Mouse (Mus musculus): ENCODE measurements around the gene Avpr1a. TPM values are rescaled to one million over a fixed set of nuclear protein-coding genes. Genes with fewer than 3 reads are reported as not detected.

The Avpr1a gene
- total and polyA plus RNA-seq, 3 experiments, result 0.90 to 2.2 (median 1.4) TPM

DNA sequence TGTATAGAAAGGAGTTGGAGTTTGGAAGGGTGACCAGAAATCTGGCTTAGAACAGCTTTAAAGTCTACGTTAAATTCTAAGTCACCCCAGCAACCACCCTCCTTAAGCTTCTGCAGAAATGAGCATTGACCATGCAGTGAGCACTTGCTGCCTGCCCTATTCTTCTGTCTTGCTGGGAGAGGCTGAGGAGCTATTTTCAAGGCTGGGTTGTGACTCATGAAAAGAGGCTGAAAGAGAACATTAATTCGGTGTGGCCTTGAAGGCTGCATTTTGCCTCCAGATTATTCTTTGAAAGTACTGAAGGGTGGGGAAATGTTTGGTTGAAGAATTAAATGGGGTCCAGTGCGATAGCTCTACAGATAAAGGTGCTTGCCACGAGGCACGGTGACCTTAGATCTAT is 28.5 kb downstream of the Avpr1a start:
- H3K9ac ChIP-seq (ENCODE audit: low read depth, low read length), result no peak overlapping the region
- intact Hi-C loops (cut with DNase I), result no loop called here
- H3K4me3 ChIP-seq, result no peak overlapping the region
- H3K79me2 ChIP-seq (replicated peaks; ENCODE audit: control insufficient read depth, insufficient read depth, low read length), result no peaks in the 10 kb centered on the region
- TF ChIP-seq CTCF (IDR thresholded peaks at IDR 0.05), result no peak
- TF ChIP-seq EP300 (IDR thresholded peaks at IDR 0.05; ENCODE audit: insufficient read depth, low read depth, low read length), result no peak
- TF ChIP-seq POLR2A (IDR thresholded peaks at IDR 0.05; ENCODE audit: insufficient read depth, low read depth, low read length), result no peak
- no peaks in the 10 kb centered on the region for H3K36me3 ChIP-seq (ENCODE audit: control insufficient read depth, insufficient read depth, low read length)
- 84% methylated on average over 5 of the region's 5 CpGs for WGBS
- no peaks in the 10 kb centered on the region for H3K4me1 ChIP-seq (ENCODE audit: control insufficient read depth, insufficient read depth, low read length)
- H3K27ac ChIP-seq, result no peak overlapping the region
- no peaks in the 10 kb centered on the region for H3K27me3 ChIP-seq (ENCODE audit: control insufficient read depth, insufficient read depth, low read length)
- DNase-seq, result no peak

DNA sequence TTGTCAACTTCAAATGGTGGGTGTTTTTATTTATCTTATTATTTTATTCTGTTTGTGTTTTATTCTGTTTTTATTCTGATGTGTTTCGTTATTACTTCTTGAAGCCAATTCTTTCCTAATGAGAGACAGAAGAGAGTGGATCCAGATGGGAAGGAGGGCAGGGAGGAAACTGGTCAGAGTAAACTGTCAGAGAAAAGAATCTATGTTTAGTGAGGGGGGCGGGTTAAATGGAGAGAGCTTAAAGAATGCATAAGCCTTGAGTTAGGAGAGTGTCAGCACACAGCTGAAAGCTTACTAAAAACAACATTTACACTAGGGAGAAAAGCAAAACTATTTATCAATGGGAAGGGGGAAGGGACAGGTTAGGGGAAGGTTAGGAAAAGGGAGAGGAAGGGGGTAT is 50.3 kb downstream of the Avpr1a start:
- Histone ChIP-seq H3K79me2 (replicated peaks; ENCODE audit: control insufficient read depth, insufficient read depth, low read length) (no peaks in the 10 kb centered on the region), H3K4me1 (ENCODE audit: control insufficient read depth, insufficient read depth, low read length) (no peaks in the 10 kb centered on the region), H3K27me3 (ENCODE audit: control insufficient read depth, insufficient read depth, low read length) (no peaks in the 10 kb centered on the region), H3K9ac (ENCODE audit: low read depth, low read length) (no peak overlapping the region), H3K27ac (no peak overlapping the region), H3K36me3 (ENCODE audit: control insufficient read depth, insufficient read depth, low read length) (no peaks in the 10 kb centered on the region), H3K4me3 (no peak overlapping the region)
- 51% methylated on average over 2 of the region's 2 CpGs for WGBS
- no peak for DNase-seq
- TF ChIP-seq EP300 (IDR thresholded peaks at IDR 0.05; ENCODE audit: insufficient read depth, low read depth, low read length), result no peak
- TF ChIP-seq CTCF (IDR thresholded peaks at IDR 0.05), result no peak
- intact Hi-C loops (cut with DNase I), result no loop called here

DNA sequence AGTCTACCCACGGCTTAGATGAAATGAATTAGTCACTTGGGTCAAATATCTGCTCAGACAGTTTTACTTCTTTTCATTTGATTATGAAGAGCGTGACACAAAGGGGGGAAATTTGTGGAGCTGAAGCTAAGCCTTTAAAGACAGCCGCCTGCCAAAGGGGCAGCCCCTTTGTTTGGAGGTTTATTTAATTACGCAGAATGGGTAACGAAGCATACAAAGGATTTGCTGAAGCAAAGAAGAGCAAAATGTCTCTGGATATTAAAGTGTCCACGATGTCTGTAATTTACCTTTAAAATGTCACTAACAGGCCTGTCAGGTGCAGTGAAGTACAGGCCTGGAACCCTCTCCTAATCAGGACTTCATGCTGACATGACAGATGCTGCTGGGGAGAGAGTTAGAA is 51.0 kb downstream of the Avpr1a start:
- intact Hi-C loops (cut with DNase I), result no loop called here
- no peak for DNase-seq
- H3K4me1 ChIP-seq (ENCODE audit: control insufficient read depth, insufficient read depth, low read length), result no peaks in the 10 kb centered on the region
- WGBS, result 84% methylated on average over 6 of the region's 6 CpGs
- TF ChIP-seq CTCF (IDR thresholded peaks at IDR 0.05) (no peak), POLR2A (IDR thresholded peaks at IDR 0.05; ENCODE audit: insufficient read depth, low read depth, low read length) (no peak), EP300 (IDR thresholded peaks at IDR 0.05; ENCODE audit: insufficient read depth, low read depth, low read length) (no peak)
- H3K9ac ChIP-seq (ENCODE audit: low read depth, low read length), result no peak overlapping the region
- no peak overlapping the region for H3K4me3 ChIP-seq
- no peak overlapping the region for H3K27ac ChIP-seq
- no peaks in the 10 kb centered on the region for H3K27me3 ChIP-seq (ENCODE audit: control insufficient read depth, insufficient read depth, low read length)
- H3K79me2 ChIP-seq (replicated peaks; ENCODE audit: control insufficient read depth, insufficient read depth, low read length), result no peaks in the 10 kb centered on the region
- no peaks in the 10 kb centered on the region for H3K36me3 ChIP-seq (ENCODE audit: control insufficient read depth, insufficient read depth, low read length)

Other genes starting within 250 kb of the Avpr1a start
- gene Ppm1h, start 230.3 kb downstream of the Avpr1a start, total RNA-seq (2021), result 1 to 10 TPM; 6.4 to 7.8 TPM
- 4.5 and 7.3 TPM in 2 replicates for gene Ppm1h, start 230.3 kb downstream of the Avpr1a start, polyA plus RNA-seq (2012; rRNA removed)